Mouse (Mus musculus): ENCODE measurements around the gene Rab1b. TPM values are rescaled to one million over a fixed set of nuclear protein-coding genes. Genes with fewer than 3 reads are reported as not detected.
A peak's percentile ranks its signal among the peaks of the same experiment; 100 is the strongest.

Gene Rab1b
- polyA plus RNA-seq, 1 experiment from 2014 or later = 239 TPM

- Histone ChIP-seq H3K27me3 (replicated peaks; ENCODE audit: control insufficient read depth, insufficient read depth, low read length) (peaks cover 6% of the 10 kb centered on the region; the same call in 1 of the 2 replicates), H3K4me2 (ENCODE audit: low read length) (no peak overlapping the region), H3K4me3 (replicated peaks; ENCODE audit: low read length) (no peak overlapping the region), H3K4me1 (replicated peaks; ENCODE audit: control insufficient read depth, insufficient read depth, low read length) (peaks cover 35% of the 10 kb centered on the region), H3K9ac (replicated peaks; ENCODE audit: low read depth, low read length) (no peak overlapping the region), H3K27ac (ENCODE audit: low read length) (no peak overlapping the region), H3K9me3 (ENCODE audit: control insufficient read depth, low read length) (no peaks in the 10 kb centered on the region), H3K36me3 (ENCODE audit: control insufficient read depth, insufficient read depth) (no peaks in the 10 kb centered on the region)
- 93% methylated on average over 5 of the region's 5 CpGs for WGBS
- ATAC-seq = no peak
Observed at GRCm38 (mm10) chr19:5069486-5069885, 37.4 kb downstream of the Rab1b start.

- Histone ChIP-seq H3K27ac (ENCODE audit: low read length) (no peak overlapping the region), H3K36me3 (ENCODE audit: control insufficient read depth, insufficient read depth) (no peaks in the 10 kb centered on the region), H3K4me1 (replicated peaks; ENCODE audit: control insufficient read depth, insufficient read depth, low read length) (peaks cover 35% of the 10 kb centered on the region), H3K27me3 (replicated peaks; ENCODE audit: control insufficient read depth, insufficient read depth, low read length) (peaks cover 6% of the 10 kb centered on the region; the same call in 1 of the 2 replicates), H3K4me2 (ENCODE audit: low read length) (peak overlapping the region; percentile 84), H3K9ac (replicated peaks; ENCODE audit: low read depth, low read length) (peak overlapping the region; percentile 52), H3K9me3 (ENCODE audit: control insufficient read depth, low read length) (no peaks in the 10 kb centered on the region), H3K4me3 (replicated peaks; ENCODE audit: low read length) (peak overlapping the region; percentile 45)
- ATAC-seq = 0 out of 2 replicates have a peak, but pooled peaks have one; percentile 1
- WGBS = 36% methylated on average over 21 of the region's 21 CpGs
Observed at GRCm38 (mm10) chr19:5068570-5069234, 38.2 kb downstream of the Rab1b start.

- Histone ChIP-seq H3K9me3 (ENCODE audit: control insufficient read depth, low read length) (no peaks in the 10 kb centered on the region), H3K4me1 (replicated peaks; ENCODE audit: control insufficient read depth, insufficient read depth, low read length) (peaks cover 35% of the 10 kb centered on the region), H3K4me3 (replicated peaks; ENCODE audit: low read length) (peak within 1 kb of the TSS; percentile 45), H3K4me2 (ENCODE audit: low read length) (peak within 1 kb of the TSS; percentile 84), H3K9ac (replicated peaks; ENCODE audit: low read depth, low read length) (peak within 1 kb of the TSS; percentile 52), H3K36me3 (ENCODE audit: control insufficient read depth, insufficient read depth) (no peaks in the 10 kb centered on the region), H3K27me3 (replicated peaks; ENCODE audit: control insufficient read depth, insufficient read depth, low read length) (peaks cover 6% of the 10 kb centered on the region; the same call in 1 of the 2 replicates), H3K27ac (ENCODE audit: low read length) (0 out of 2 replicates have a peak within 1 kb of the TSS, but pooled peaks have one; percentile 8)
- ATAC-seq = peak; percentile 32; the same call in 1 of the 2 replicates
- 2% methylated on average over 41 of the region's 56 CpGs for WGBS
Observed at GRCm38 (mm10) chr19:5067867-5068569, 38.9 kb downstream of the Rab1b start, which contains the start of gene Cd248. Gene Cd248, plus strand, starts transcription at chr19:5068078.

GRCm38 (mm10) chr19:5067040-5067799 lies 39.7 kb downstream of the Rab1b start:
- H3K4me2 ChIP-seq (ENCODE audit: low read length) = peak overlapping the region; percentile 84
- peak overlapping the region; percentile 45 for H3K4me3 ChIP-seq (replicated peaks; ENCODE audit: low read length)
- no peak for ATAC-seq
- peaks cover 6% of the 10 kb centered on the region; the same call in 1 of the 2 replicates for H3K27me3 ChIP-seq (replicated peaks; ENCODE audit: control insufficient read depth, insufficient read depth, low read length)
- H3K9me3 ChIP-seq (ENCODE audit: control insufficient read depth, low read length) = no peaks in the 10 kb centered on the region
- WGBS = 10% methylated on average over 15 of the region's 15 CpGs
- H3K27ac ChIP-seq (ENCODE audit: low read length) = 0 out of 2 replicates have a peak overlapping the region, but pooled peaks have one; percentile 8
- H3K36me3 ChIP-seq (ENCODE audit: control insufficient read depth, insufficient read depth) = no peaks in the 10 kb centered on the region
- peaks cover 29% of the 10 kb centered on the region for H3K4me1 ChIP-seq (replicated peaks; ENCODE audit: control insufficient read depth, insufficient read depth, low read length)
- H3K9ac ChIP-seq (replicated peaks; ENCODE audit: low read depth, low read length) = peak overlapping the region; percentile 52

- no peak overlapping the region for H3K27ac ChIP-seq (ENCODE audit: low read length)
- 66% methylated on average over 7 of the region's 7 CpGs for WGBS
- H3K36me3 ChIP-seq (ENCODE audit: control insufficient read depth, insufficient read depth) = no peaks in the 10 kb centered on the region
- no peak overlapping the region for H3K4me3 ChIP-seq (replicated peaks; ENCODE audit: low read length)
- no peak for ATAC-seq
- H3K4me1 ChIP-seq (replicated peaks; ENCODE audit: control insufficient read depth, insufficient read depth, low read length) = peaks cover 24% of the 10 kb centered on the region
- no peaks in the 10 kb centered on the region for H3K9me3 ChIP-seq (ENCODE audit: control insufficient read depth, low read length)
- no peak overlapping the region for H3K9ac ChIP-seq (replicated peaks; ENCODE audit: low read depth, low read length)
- H3K27me3 ChIP-seq (replicated peaks; ENCODE audit: control insufficient read depth, insufficient read depth, low read length) = peaks cover 6% of the 10 kb centered on the region; the same call in 1 of the 2 replicates
- H3K4me2 ChIP-seq (ENCODE audit: low read length) = no peak overlapping the region
Observed at GRCm38 (mm10) chr19:5065104-5065503, 41.8 kb downstream of the Rab1b start.

- H3K9ac ChIP-seq (replicated peaks; ENCODE audit: low read depth, low read length) = no peak overlapping the region
Observed at GRCm38 (mm10) chr19:5062446-5062845, 44.4 kb downstream of the Rab1b start.

GRCm38 (mm10) chr19:5062041-5062440 lies 44.8 kb downstream of the Rab1b start:
- no peak for ATAC-seq
- H3K27ac ChIP-seq (ENCODE audit: low read length) = no peak overlapping the region
- no peak overlapping the region for H3K4me3 ChIP-seq (replicated peaks; ENCODE audit: low read length)
- no peak overlapping the region for H3K9ac ChIP-seq (replicated peaks; ENCODE audit: low read depth, low read length)
- no peaks in the 10 kb centered on the region for H3K27me3 ChIP-seq (replicated peaks; ENCODE audit: control insufficient read depth, insufficient read depth, low read length)
- no peaks in the 10 kb centered on the region for H3K9me3 ChIP-seq (ENCODE audit: control insufficient read depth, low read length)
- no peak overlapping the region for H3K4me2 ChIP-seq (ENCODE audit: low read length)
- H3K36me3 ChIP-seq (ENCODE audit: control insufficient read depth, insufficient read depth) = no peaks in the 10 kb centered on the region
- H3K4me1 ChIP-seq (replicated peaks; ENCODE audit: control insufficient read depth, insufficient read depth, low read length) = peaks cover 10% of the 10 kb centered on the region
- WGBS = 87% methylated on average over 5 of the region's 5 CpGs

More at GRCm38 (mm10) chr19:5062446-5062845, 44.4 kb downstream of the Rab1b start:
- 88% methylated on average over 6 of the region's 6 CpGs for WGBS
- no peaks in the 10 kb centered on the region for H3K9me3 ChIP-seq (ENCODE audit: control insufficient read depth, low read length)
- no peak overlapping the region for H3K4me3 ChIP-seq (replicated peaks; ENCODE audit: low read length)
- H3K4me2 ChIP-seq (ENCODE audit: low read length) = no peak overlapping the region
- no peaks in the 10 kb centered on the region for H3K27me3 ChIP-seq (replicated peaks; ENCODE audit: control insufficient read depth, insufficient read depth, low read length)
- no peak overlapping the region for H3K27ac ChIP-seq (ENCODE audit: low read length)
- H3K4me1 ChIP-seq (replicated peaks; ENCODE audit: control insufficient read depth, insufficient read depth, low read length) = peaks cover 12% of the 10 kb centered on the region
- ATAC-seq = no peak
- no peaks in the 10 kb centered on the region for H3K36me3 ChIP-seq (ENCODE audit: control insufficient read depth, insufficient read depth)

- Histone ChIP-seq H3K9ac (replicated peaks; ENCODE audit: low read depth, low read length) (no peak overlapping the region), H3K36me3 (ENCODE audit: control insufficient read depth, insufficient read depth) (no peaks in the 10 kb centered on the region), H3K4me1 (replicated peaks; ENCODE audit: control insufficient read depth, insufficient read depth, low read length) (peaks cover 10% of the 10 kb centered on the region), H3K4me3 (replicated peaks; ENCODE audit: low read length) (no peak overlapping the region), H3K4me2 (ENCODE audit: low read length) (no peak overlapping the region), H3K9me3 (ENCODE audit: control insufficient read depth, low read length) (no peaks in the 10 kb centered on the region), H3K27me3 (replicated peaks; ENCODE audit: control insufficient read depth, insufficient read depth, low read length) (no peaks in the 10 kb centered on the region), H3K27ac (ENCODE audit: low read length) (peak overlapping the region; percentile 44)
- 37% methylated on average over 5 of the region's 5 CpGs for WGBS
- ATAC-seq = peak; percentile 39; the same call in 1 of the 2 replicates
Observed at GRCm38 (mm10) chr19:5060365-5061330, 46.2 kb downstream of the Rab1b start.
